Mouse (Mus musculus) stomach, postnatal 0 days (tissue): ENCODE results near the gene Arhgef3.

Experiments
- CTCF ChIP-seq: IDR thresholded peaks from 2 replicates; pipeline ENCODE4 v1.5.1; 2016; ENCODE audit warnings: antibody characterized with exemption, low read depth, mild to moderate bottlenecking, moderate library complexity
- EP300 ChIP-seq: optimal IDR thresholded peaks from 2 replicates; pipeline ENCODE3; 2016; ENCODE audit warnings: antibody characterized with exemption

DNA sequence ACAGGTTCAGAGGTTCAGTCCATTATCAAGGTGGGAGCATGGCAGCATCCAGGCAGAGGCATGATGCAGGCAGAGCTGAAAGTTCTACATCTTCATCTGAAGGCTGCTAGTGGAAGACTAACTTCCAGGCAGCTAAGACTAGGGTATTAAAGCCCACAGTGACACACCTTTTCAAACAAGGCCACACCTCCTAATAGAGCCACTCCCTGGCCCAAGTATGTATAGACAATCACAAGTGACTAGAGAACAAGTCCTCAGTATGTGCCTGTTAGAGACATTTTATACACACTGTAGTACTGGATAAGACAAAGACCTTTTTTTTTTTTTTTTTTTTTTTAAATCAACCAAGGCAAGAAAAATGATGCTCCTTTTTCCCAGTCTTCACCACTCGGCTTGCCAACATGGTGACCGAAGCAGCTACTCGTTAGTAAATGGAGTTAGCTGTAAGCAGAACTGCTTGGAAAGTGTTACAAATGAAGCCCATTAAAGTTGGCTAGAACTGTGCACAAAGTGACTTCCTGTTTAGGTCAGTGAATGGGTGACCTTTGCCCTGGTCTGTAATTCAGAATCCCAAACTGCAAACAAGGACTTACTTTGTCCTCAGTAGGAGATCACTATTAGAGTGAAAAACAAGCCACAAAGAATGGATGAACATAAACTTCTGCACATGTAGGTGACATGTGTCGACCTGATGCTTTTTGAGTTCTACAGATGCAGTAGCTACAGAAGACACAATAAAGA lies 229.7 kb downstream of the Arhgef3 start:
- TF ChIP-seq CTCF (no peak), EP300 (no peak)
